Mouse (Mus musculus): ENCODE results near the gene Sync. TPM values are rescaled to one million over a fixed set of nuclear protein-coding genes. Genes with fewer than 3 reads are reported as not detected.

Sync gene
- total RNA-seq, 2 experiments from 2014 or later: 0.58 to 1.6 TPM

GRCm38 (mm10) chr4:129354236-129354635 lies 66.8 kb downstream of the Sync start:
- no peak for DNase-seq
- intact Hi-C loops (cut with DNase I): no loop called here

- intact Hi-C loops (cut with DNase I): no loop called here
Observed at GRCm38 (mm10) chr4:129357613-129358163, 70.3 kb downstream of the Sync start.

More at GRCm38 (mm10) chr4:129357613-129358163, 70.3 kb downstream of the Sync start:
- no peak for DNase-seq

Small RNAs within 50 kb of the gene (microRNA-seq; reads per million reads assigned to microRNA genes)
- not detected for gene Gm22994

Other genes with a start within 250 kb of the Sync start
- 100 to 1,000 TPM in 1 of 2 experiments, 10 to 100 TPM in 1; 97.9 to 102 TPM for gene Rnf19b, start 229.3 kb upstream of the Sync start, total RNA-seq (2021)
- gene Tmem54, start 182.1 kb upstream of the Sync start, total RNA-seq (2021): not detected
- 100 to 1,000 TPM; 189 to 218 TPM for gene Hpca, start 165.6 kb upstream of the Sync start, total RNA-seq (2021)
- 10 to 100 TPM; 16.4 to 18.0 TPM for gene Fndc5, start 150.6 kb upstream of the Sync start, total RNA-seq (2021)
- 10 to 100 TPM; 40.5 to 42.1 TPM for gene S100pbp, start 97.9 kb upstream of the Sync start, total RNA-seq (2021)
- 100 to 1,000 TPM; 113 to 121 TPM for gene Yars, start 97.9 kb upstream of the Sync start, total RNA-seq (2021)
- 10 to 100 TPM in 1 of 2 experiments, 1 to 10 TPM in 1; 9.7 to 11.7 TPM for gene C77080, start 26.2 kb upstream of the Sync start, total RNA-seq (2021)
- gene Rbbp4, start 47.8 kb downstream of the Sync start, total RNA-seq (2021): 100 to 1,000 TPM; 156 to 186 TPM
- 10 to 100 TPM; 18.0 to 18.5 TPM for gene Zbtb8os, start 48.1 kb downstream of the Sync start, total RNA-seq (2021)
- 10 to 100 TPM in 1 of 2 experiments, 1 to 10 TPM in 1; 9.8 to 11.3 TPM for gene Zbtb8a, start 90.5 kb downstream of the Sync start, total RNA-seq (2021)
- gene Zbtb8b, start 153.2 kb downstream of the Sync start, total RNA-seq (2021): 1 to 10 TPM; 6.3 to 6.6 TPM
- 10 to 100 TPM; 38.5 to 40.7 TPM for gene Bsdc1, start 174.0 kb downstream of the Sync start, total RNA-seq (2021)
- gene Tssk3, start 203.4 kb downstream of the Sync start, total RNA-seq (2021): 1 to 10 TPM; 1.0 TPM
- not detected for gene Fam229a, start 203.6 kb downstream of the Sync start, total RNA-seq (2021)
- gene Marcksl1, start 226.0 kb downstream of the Sync start, total RNA-seq (2021): 1,000 to 10,000 TPM; 1,277 to 1,311 TPM